Mouse (Mus musculus) neural tube, embryonic 11.5 days (tissue): Measurements from ENCODE around the gene Mid1. TPM values are rescaled to one million over a fixed set of nuclear protein-coding genes. Genes with fewer than 3 reads are reported as not detected.
A peak's percentile ranks its signal among the peaks of the same experiment; 100 is the strongest.
"Not testable (repeated sequence)": the region's sequence is repeated elsewhere in the genome, so short reads cannot be mapped to it uniquely, and the experiment has no call there.

ENCODE experiments used
- ATAC-seq: fragments of 200-750 bp; cut with Nextera tagmentation; 2 replicates; pipeline ENCODE4 v1.8.0; 2017; ENCODE audit warnings: moderate number of reproducible peaks, mild to moderate bottlenecking, moderate TSS enrichment, moderate library complexity; ENCODE audit not compliant: insufficient read depth, low FRiP score, low TSS enrichment
- DNase-seq: peaks from one replicate; pipeline ENCODE4 v3.0.0-alpha.2; 2015; ENCODE audit warnings: low spot score
- H3K27ac ChIP-seq: fragments of 300-500 bp; sonication (generic); 2 replicates; pipeline ENCODE4 v1.5.1; 2014; ENCODE audit warnings: low read depth, mild to moderate bottlenecking, low read length
- H3K27me3 ChIP-seq: fragments of 300-500 bp; sonication (generic); 2 replicates; pipeline ENCODE4 v1.6.1; 2014; ENCODE audit warnings: mild to moderate bottlenecking, low read length, mixed read lengths; ENCODE audit not compliant: control insufficient read depth, insufficient read depth
- H3K36me3 ChIP-seq: fragments of 300-500 bp; sonication (generic); 2 replicates; pipeline ENCODE4 v1.6.1; 2014; ENCODE audit warnings: mild to moderate bottlenecking, low read length, moderate library complexity, mixed read lengths; ENCODE audit not compliant: control insufficient read depth, insufficient read depth
- H3K4me1 ChIP-seq: fragments of 300-500 bp; sonication (generic); 2 replicates; pipeline ENCODE4 v1.6.1; 2014; ENCODE audit warnings: low read length, mixed read lengths; ENCODE audit not compliant: control insufficient read depth, insufficient read depth
- H3K4me2 ChIP-seq: fragments of 300-500 bp; sonication (generic); 2 replicates; pipeline ENCODE4 v1.6.1; 2014; ENCODE audit warnings: low read depth, mild to moderate bottlenecking, moderate library complexity
- H3K4me3 ChIP-seq: fragments of 300-500 bp; sonication (generic); 2 replicates; pipeline ENCODE4 v1.5.1; 2014; ENCODE audit warnings: low read depth, low read length
- H3K9ac ChIP-seq: fragments of 300-500 bp; sonication (generic); 2 replicates; pipeline ENCODE4 v1.6.1; 2014; ENCODE audit warnings: mild to moderate bottlenecking, low read length
- H3K9me3 ChIP-seq: fragments of 300-500 bp; sonication (generic); 2 replicates; pipeline ENCODE4 v1.6.1; 2016; ENCODE audit warnings: low read length; ENCODE audit not compliant: control insufficient read depth
- WGBS: fragments of 180-500 bp; shearing (Covaris S2); extraction: QIAGEN DNeasy Blood & Tissue Kit; methylation state at CpG from one replicate; pipeline ENCODE4 v1.1.7; 2014; 5-methylcytosine and 5-hydroxymethylcytosine counted together
- polyA plus RNA-seq: library from polyadenylated mRNA; unstranded; fragments of >200 nt; fragmentation: Nextera tagmentation; extraction: Ambion mirVana; gene quantifications from 2 replicates; pipeline ENCODE4 v1.2.1, GENCODE M21; 2014

The Mid1 gene
- polyA plus RNA-seq, 1 experiment from 2014 or later: 9.9 TPM

GRCm38 (mm10) chrX:169998559-169999219, 313.7 kb downstream of the Mid1 start:
- DNase-seq, ATAC-seq: not testable (repeated sequence)
- WGBS: 39% methylated on average over 2 of the region's 4 CpGs

GRCm38 (mm10) chrX:169999226-169999883, 314.4 kb downstream of the Mid1 start:
- not testable (repeated sequence) for H3K27me3 ChIP-seq, H3K4me3 ChIP-seq, H3K9ac ChIP-seq, H3K4me1 ChIP-seq, H3K4me2 ChIP-seq, H3K36me3 ChIP-seq, H3K9me3 ChIP-seq, ATAC-seq, H3K27ac ChIP-seq
- DNase-seq: peak; percentile 17
- 41% methylated on average over 6 of the region's 11 CpGs for WGBS

More at GRCm38 (mm10) chrX:169998559-169999219, 313.7 kb downstream of the Mid1 start:
- H3K9me3 ChIP-seq, H3K4me2 ChIP-seq, H3K36me3 ChIP-seq, H3K27me3 ChIP-seq, H3K9ac ChIP-seq, H3K27ac ChIP-seq, H3K4me3 ChIP-seq, H3K4me1 ChIP-seq: not testable (repeated sequence)

GRCm38 (mm10) chrX:169999912-170000641, 315.1 kb downstream of the Mid1 start:
- not testable (repeated sequence) for H3K9me3 ChIP-seq, H3K27me3 ChIP-seq, H3K36me3 ChIP-seq, H3K9ac ChIP-seq, H3K4me3 ChIP-seq, ATAC-seq, H3K4me2 ChIP-seq, H3K4me1 ChIP-seq, H3K27ac ChIP-seq
- DNase-seq: peak; percentile 2
- no CpG with 5 or more reads among the region's 3 CpGs for WGBS

GRCm38 (mm10) chrX:170000642-170001387, 315.8 kb downstream of the Mid1 start:
- not testable (repeated sequence) for H3K4me2 ChIP-seq, H3K27ac ChIP-seq, ATAC-seq, H3K36me3 ChIP-seq, H3K9me3 ChIP-seq, H3K4me1 ChIP-seq, H3K27me3 ChIP-seq, H3K4me3 ChIP-seq, H3K9ac ChIP-seq
- peak; percentile 1 for DNase-seq
- WGBS: 36% methylated on average over 6 of the region's 6 CpGs

GRCm38 (mm10) chrX:170001388-170001695, 316.3 kb downstream of the Mid1 start:
- H3K9me3 ChIP-seq, H3K4me3 ChIP-seq, DNase-seq, H3K27ac ChIP-seq, H3K9ac ChIP-seq, H3K36me3 ChIP-seq, H3K4me1 ChIP-seq, H3K4me2 ChIP-seq, H3K27me3 ChIP-seq: not testable (repeated sequence)
- ATAC-seq: peak; percentile 20; the same call in 1 of the 2 replicates
- WGBS: no CpG with 5 or more reads among the region's 12 CpGs

GRCm38 (mm10) chrX:170002510-170003197, 317.7 kb downstream of the Mid1 start:
- not testable (repeated sequence) for DNase-seq, H3K27ac ChIP-seq, H3K4me3 ChIP-seq, H3K9ac ChIP-seq, H3K36me3 ChIP-seq, H3K4me2 ChIP-seq, H3K4me1 ChIP-seq, H3K9me3 ChIP-seq, H3K27me3 ChIP-seq
- WGBS: 48% methylated on average over 5 of the region's 18 CpGs
- peak; percentile 55 for ATAC-seq

- not testable (repeated sequence) for H3K4me3 ChIP-seq, H3K27me3 ChIP-seq, H3K27ac ChIP-seq, H3K9ac ChIP-seq, ATAC-seq, DNase-seq, H3K36me3 ChIP-seq, H3K4me1 ChIP-seq, H3K4me2 ChIP-seq
- H3K9me3 ChIP-seq: peaks cover 16% of the 10 kb centered on the region
- WGBS: 36% methylated on average over 1 of the region's 1 CpGs
These were observed 318.5 kb downstream of the Mid1 start for GRCm38 (mm10) chrX:170003536-170003935.

- H3K27me3 ChIP-seq, H3K36me3 ChIP-seq, H3K9ac ChIP-seq, ATAC-seq, H3K4me3 ChIP-seq, H3K4me2 ChIP-seq, DNase-seq, H3K4me1 ChIP-seq: not testable (repeated sequence)
- WGBS: 49% methylated on average over 2 of the region's 2 CpGs
- H3K9me3 ChIP-seq: peaks cover 18% of the 10 kb centered on the region
- H3K27ac ChIP-seq: peak overlapping the region; percentile 4
These were observed 319.2 kb downstream of the Mid1 start for GRCm38 (mm10) chrX:170004236-170004635.
